Mouse (Mus musculus) layer of hippocampus, postnatal 25 days (tissue): ENCODE measurements around the gene Myo1g. TPM values are rescaled to one million over a fixed set of nuclear protein-coding genes. Genes with fewer than 3 reads are reported as not detected.

Experiments
- DNase-seq, 2 experiments: peaks; one replicate each; pipeline ENCODE4 v3.0.0; 2022; ENCODE audit warnings: mixed read lengths in 2 of 2, low spot score in 1 of 2; ENCODE audit errors: extremely low spot score in 1 of 2
- microRNA-seq, 2 experiments: library from miRNA; unstranded; fragments of <30 nt; microRNA quantifications; one replicate each; pipeline ENCODE4 v1.2.0; 2021
- total RNA-seq, 2 experiments: library from RNA; stranded (reverse); gene quantifications; 2 replicates each; pipeline ENCODE4 v1.2.3; 2021

Gene Myo1g
- total RNA-seq, 2 experiments from 2014 or later = 0.20 to 0.47 TPM

DNA sequence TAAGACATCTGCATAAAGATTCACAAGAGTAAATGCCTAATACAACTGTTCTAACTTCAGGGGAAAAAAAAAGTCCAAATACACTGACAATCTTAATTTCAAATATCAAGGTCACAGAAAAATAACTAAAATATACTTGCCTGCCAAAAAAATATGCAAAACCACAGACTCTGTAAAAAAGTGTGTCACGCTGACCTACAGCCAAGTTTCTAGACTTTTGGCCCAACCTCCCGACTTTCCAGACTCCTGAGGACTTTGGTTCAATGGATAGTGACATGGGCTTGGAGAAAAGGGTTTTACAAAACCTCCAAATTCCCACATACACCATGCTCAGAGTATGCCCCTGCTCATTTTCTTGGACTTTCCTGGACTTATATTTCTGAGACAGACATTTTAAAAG is 52.2 kb downstream of the Myo1g start:
- DNase-seq = no peak

GRCm38 (mm10) chr11:6465122-6465521 is 55.6 kb downstream of the Myo1g start:
- peak in 1 of 2 experiments; percentile 64 for DNase-seq

- DNase-seq = no peak
Measured at GRCm38 (mm10) chr11:6463159-6463837, 57.5 kb downstream of the Myo1g start.

Small RNA genes lying within 50 kb of the gene (microRNA-seq; reads per million reads assigned to microRNA genes)
- gene Gm22123 = 0 to 0.55 reads per million in 2 experiments

Other genes with a start within 250 kb of the Myo1g start
- 100 to 1,000 TPM; 102 TPM for gene Tmed4, start 246.1 kb downstream of the Myo1g start, total RNA-seq
- gene Ogdh, start 229.3 kb downstream of the Myo1g start, total RNA-seq = 100 to 1,000 TPM; 229 to 239 TPM
- 100 to 1,000 TPM; 165 to 189 TPM for gene Zmiz2, start 131.9 kb downstream of the Myo1g start, total RNA-seq
- gene Ppia, start 105.5 kb downstream of the Myo1g start, total RNA-seq = 1,000 to 10,000 TPM; 1,673 to 1,893 TPM
- gene H2afv, start 76.5 kb downstream of the Myo1g start, total RNA-seq = 10 to 100 TPM; 40.9 to 42.0 TPM
- gene Purb, start 45.0 kb downstream of the Myo1g start, total RNA-seq = 100 to 1,000 TPM; 253 to 270 TPM
- 10 to 100 TPM; 51.8 to 54.9 TPM for gene Ccm2, start 25.9 kb upstream of the Myo1g start, total RNA-seq
- gene Nacad, start 85.1 kb upstream of the Myo1g start, total RNA-seq = 10 to 100 TPM; 43.8 to 44.9 TPM
- 10 to 100 TPM; 45.0 to 53.0 TPM for gene Tbrg4, start 105.1 kb upstream of the Myo1g start, total RNA-seq
- not detected for gene Wap, start 117.7 kb upstream of the Myo1g start, total RNA-seq
- 1 to 10 TPM; 4.7 to 7.4 TPM for gene Ramp3, start 137.6 kb upstream of the Myo1g start, total RNA-seq